Mouse (Mus musculus) E14TG2a.4 (cell line): Measurements from ENCODE around the gene Cemip2.

Experiments
- H3K27me3 ChIP-seq: 2 replicates; pipeline ENCODE4 v1.6.1; 2014; ENCODE audit warnings: low read length, control low read depth; ENCODE audit not compliant: insufficient read depth
- H3K36me3 ChIP-seq: 2 replicates; pipeline ENCODE4 v1.6.1; 2014; ENCODE audit warnings: low read length, control low read depth; ENCODE audit not compliant: insufficient read depth
- H3K4me1 ChIP-seq: replicated peaks from 2 replicates; pipeline ENCODE4 v1.6.1; 2014; ENCODE audit warnings: low read depth, low read length, control low read depth
- H3K4me3 ChIP-seq: replicated peaks from 2 replicates; pipeline ENCODE4 v1.5.1; 2014; ENCODE audit warnings: mild to moderate bottlenecking, low read length
- H3K9me3 ChIP-seq: 2 replicates; pipeline ENCODE4 v1.6.1; 2014; ENCODE audit warnings: low read length, control low read depth
- CTCF ChIP-seq: conservative IDR thresholded peaks from 2 replicates; pipeline ENCODE4 v1.5.1; 2014; ENCODE audit warnings: low read length
- NANOG ChIP-seq: IDR thresholded peaks from 2 replicates; pipeline ENCODE4 v1.6.1; 2014; ENCODE audit warnings: borderline replicate concordance, low read length, mixed read lengths
- POU5F1 ChIP-seq: IDR thresholded peaks from 2 replicates; pipeline ENCODE4 v1.6.1; 2014; ENCODE audit warnings: low read length, borderline replicate concordance

Gene Cemip2

DNA sequence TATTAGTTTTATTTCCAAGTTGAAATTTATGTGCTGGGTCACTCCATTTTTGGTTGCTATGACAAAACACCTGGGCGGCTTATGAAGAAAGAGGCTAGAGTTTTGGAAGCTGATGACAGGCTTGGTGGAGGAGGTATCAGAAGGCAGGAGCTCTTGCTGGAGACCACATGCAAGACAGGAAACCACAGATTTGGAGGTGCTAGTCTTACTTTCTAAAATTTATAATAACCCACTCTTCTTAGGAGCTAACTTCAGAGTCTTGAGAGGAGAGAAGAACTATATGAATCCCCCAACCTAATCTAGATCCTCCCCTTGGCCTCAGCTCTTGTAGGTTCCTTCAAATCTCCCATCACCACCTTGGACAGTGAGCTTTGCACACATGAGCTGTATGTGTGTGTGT is 6.6 kb upstream of the Cemip2 start:
- Histone ChIP-seq H3K9me3 (no peaks in the 10 kb centered on the region), H3K27me3 (peaks cover 7% of the 10 kb centered on the region; the same call in 1 of the 2 replicates), H3K4me1 (peaks cover 33% of the 10 kb centered on the region), H3K4me3 (no peak overlapping the region), H3K36me3 (no peaks in the 10 kb centered on the region)
- TF ChIP-seq CTCF: no peak

DNA sequence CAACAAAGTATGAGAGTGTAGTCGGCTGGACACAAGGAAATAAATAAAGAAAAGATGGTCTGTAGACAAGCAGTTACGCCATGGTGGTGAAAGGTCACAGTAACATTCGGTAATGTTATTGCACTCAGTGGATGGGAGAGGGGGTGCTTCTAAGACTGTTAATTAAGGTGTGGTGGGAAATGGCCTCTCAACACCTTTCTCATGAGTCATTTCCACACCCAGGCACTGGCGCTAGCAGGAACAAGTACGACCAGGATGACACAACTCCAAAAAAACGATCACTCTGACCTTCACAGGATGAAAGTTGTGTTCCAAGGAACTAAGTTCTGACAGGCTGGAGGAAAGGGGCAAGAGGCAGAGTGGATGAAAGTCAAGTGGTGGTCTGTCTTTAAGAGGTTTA is 4.5 kb upstream of the Cemip2 start:
- Histone ChIP-seq H3K9me3 (no peaks in the 10 kb centered on the region), H3K4me1 (peaks cover 30% of the 10 kb centered on the region), H3K27me3 (peaks cover 8% of the 10 kb centered on the region; the same call in 1 of the 2 replicates), H3K36me3 (no peaks in the 10 kb centered on the region), H3K4me3 (0 out of 2 replicates have a peak overlapping the region, but pooled peaks have one; percentile 5)
- TF ChIP-seq CTCF (no peak), NANOG (peak; percentile 58; the same call in 1 of the 2 replicates)

DNA sequence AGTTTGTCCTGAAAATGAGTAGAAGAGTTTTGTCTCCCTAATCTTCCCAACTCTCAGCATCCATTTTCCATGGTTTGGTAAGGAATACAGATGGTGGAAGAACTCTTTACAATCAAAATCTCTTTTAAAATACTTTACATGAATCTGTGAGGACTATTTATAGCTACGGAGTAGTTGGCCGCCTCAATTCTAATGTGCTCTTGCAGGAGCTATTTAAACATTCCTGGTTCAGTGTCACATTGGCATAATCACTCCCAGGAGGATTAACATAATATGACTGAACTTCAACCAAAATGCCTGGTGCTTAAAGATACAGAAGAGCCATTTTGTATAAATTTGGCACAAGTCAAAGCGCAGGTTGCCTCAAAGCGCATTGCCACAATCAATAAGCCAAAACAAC is 2.5 kb upstream of the Cemip2 start:
- H3K9me3 ChIP-seq: no peaks in the 10 kb centered on the region
- peaks cover 40% of the 10 kb centered on the region for H3K4me1 ChIP-seq
- TF ChIP-seq CTCF (no peak), POU5F1 (no peak), NANOG (no peak)
- no peak overlapping the region for H3K4me3 ChIP-seq
- peaks cover 8% of the 10 kb centered on the region; the same call in 1 of the 2 replicates for H3K27me3 ChIP-seq
- peaks cover 7% of the 10 kb centered on the region for H3K36me3 ChIP-seq

DNA sequence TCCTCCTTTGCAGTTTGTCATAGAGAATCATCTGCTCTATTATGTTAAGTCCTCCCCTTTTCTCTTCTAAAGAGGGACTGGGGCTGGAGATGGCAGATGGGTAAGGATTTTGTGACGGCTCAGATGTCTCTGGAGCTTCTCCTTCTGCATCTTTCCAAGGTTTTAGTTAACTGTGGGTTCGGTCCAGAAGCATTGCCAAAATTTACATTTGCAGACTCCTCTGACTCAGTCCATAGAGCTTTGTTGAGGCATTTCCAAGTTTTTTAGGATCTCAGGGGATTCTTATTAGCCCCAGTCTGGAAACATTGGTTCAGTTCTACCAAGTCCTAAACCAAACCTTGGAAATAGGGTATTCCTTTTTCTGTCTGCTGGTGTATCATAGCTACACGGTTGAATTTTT is 1.5 kb upstream of the Cemip2 start:
- peaks cover 50% of the 10 kb centered on the region for H3K4me1 ChIP-seq
- H3K9me3 ChIP-seq: no peaks in the 10 kb centered on the region
- TF ChIP-seq NANOG: no peak
- TF ChIP-seq POU5F1: no peak
- no peak for TF ChIP-seq CTCF

DNA sequence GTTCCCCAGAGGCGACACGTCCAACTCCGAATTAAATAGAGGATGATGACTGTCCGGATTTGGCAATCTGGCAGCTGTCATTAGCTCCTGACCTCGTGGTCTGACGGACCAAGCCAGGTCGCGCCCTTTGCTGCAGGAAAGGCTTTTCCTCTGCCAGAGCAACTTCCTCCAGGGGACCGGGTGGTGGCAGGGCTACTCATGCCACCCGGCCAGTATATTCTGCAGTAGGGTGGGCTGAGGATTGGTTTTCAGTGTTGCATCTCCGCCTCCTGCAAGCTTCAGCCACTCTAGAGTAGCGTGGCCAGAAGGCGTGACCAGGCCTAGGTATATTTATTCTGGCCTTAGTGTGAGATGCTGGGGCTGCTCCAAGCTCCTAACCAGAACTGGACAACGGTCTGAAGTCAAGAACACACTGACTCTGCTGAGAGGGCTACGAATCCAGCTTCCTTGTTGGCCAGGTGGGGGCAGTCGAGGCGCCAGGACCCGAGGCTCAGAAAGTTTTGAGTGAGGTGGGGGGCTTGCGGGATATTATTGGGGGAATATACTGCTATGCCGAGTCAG is 891 bp upstream of the Cemip2 start:
- Histone ChIP-seq H3K27me3 (peaks cover 8% of the 10 kb centered on the region; the same call in 1 of the 2 replicates), H3K36me3 (peaks cover 23% of the 10 kb centered on the region), H3K9me3 (no peaks in the 10 kb centered on the region), H3K4me1 (peaks cover 56% of the 10 kb centered on the region), H3K4me3 (peak overlapping the region; percentile 52; the same call in 1 of the 2 replicates)
- peak; percentile 50 for TF ChIP-seq CTCF
- no peak for TF ChIP-seq NANOG

More for the DNA sequence above, 1.5 kb upstream of the Cemip2 start:
- peak overlapping the region; percentile 52; the same call in 1 of the 2 replicates for H3K4me3 ChIP-seq
- H3K36me3 ChIP-seq: peaks cover 17% of the 10 kb centered on the region
- peaks cover 8% of the 10 kb centered on the region; the same call in 1 of the 2 replicates for H3K27me3 ChIP-seq

DNA sequence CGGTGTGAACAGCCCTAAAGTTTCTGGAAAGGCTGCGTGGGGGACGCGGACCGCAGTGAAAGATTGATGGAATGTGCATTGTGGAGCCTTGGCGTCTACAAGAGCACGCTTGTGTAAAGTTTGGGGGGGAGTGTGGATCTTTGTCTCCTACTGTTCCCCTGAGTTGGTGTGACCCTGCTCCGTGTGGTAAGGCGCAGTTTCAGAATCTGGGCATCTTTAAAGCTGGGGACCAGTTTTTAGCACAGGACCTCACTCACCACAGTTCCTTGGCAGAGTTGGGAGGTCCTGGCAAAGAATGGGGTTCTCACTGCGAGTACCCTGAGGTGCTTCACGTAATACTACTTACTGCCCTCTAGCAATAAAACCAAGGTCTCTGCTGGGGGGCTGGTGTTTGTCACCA is 964 bp downstream of the Cemip2 start:
- Histone ChIP-seq H3K27me3 (peaks cover 8% of the 10 kb centered on the region; the same call in 1 of the 2 replicates), H3K4me3 (peak overlapping the region; percentile 98), H3K9me3 (no peaks in the 10 kb centered on the region), H3K36me3 (peaks cover 31% of the 10 kb centered on the region), H3K4me1 (peaks cover 66% of the 10 kb centered on the region)
- TF ChIP-seq CTCF (no peak), NANOG (no peak), POU5F1 (no peak)

DNA sequence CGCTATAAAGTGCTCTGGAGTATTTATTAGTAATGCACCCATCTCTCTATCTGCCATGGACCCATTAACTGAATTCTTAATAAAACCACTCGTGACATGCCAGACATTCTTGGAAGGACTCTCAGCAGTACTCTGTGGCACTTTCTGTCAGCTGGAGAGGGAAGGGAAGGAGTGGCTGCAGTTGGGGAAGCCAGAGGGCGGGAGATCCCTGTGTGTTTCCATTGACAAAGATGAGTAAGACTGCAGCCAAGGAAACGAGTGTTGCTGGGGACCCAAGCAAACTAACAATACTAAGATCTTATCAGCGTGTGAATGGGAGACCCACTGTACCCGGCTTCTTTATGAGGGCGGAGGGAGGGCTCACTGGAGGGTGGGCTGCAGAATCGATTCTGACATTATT is 2.5 kb downstream of the Cemip2 start:
- Histone ChIP-seq H3K4me1 (peaks cover 75% of the 10 kb centered on the region), H3K9me3 (no peaks in the 10 kb centered on the region), H3K4me3 (peak overlapping the region; percentile 98), H3K36me3 (peaks cover 31% of the 10 kb centered on the region), H3K27me3 (peaks cover 8% of the 10 kb centered on the region; the same call in 1 of the 2 replicates)
- no peak for TF ChIP-seq CTCF
- no peak for TF ChIP-seq NANOG
- no peak for TF ChIP-seq POU5F1

DNA sequence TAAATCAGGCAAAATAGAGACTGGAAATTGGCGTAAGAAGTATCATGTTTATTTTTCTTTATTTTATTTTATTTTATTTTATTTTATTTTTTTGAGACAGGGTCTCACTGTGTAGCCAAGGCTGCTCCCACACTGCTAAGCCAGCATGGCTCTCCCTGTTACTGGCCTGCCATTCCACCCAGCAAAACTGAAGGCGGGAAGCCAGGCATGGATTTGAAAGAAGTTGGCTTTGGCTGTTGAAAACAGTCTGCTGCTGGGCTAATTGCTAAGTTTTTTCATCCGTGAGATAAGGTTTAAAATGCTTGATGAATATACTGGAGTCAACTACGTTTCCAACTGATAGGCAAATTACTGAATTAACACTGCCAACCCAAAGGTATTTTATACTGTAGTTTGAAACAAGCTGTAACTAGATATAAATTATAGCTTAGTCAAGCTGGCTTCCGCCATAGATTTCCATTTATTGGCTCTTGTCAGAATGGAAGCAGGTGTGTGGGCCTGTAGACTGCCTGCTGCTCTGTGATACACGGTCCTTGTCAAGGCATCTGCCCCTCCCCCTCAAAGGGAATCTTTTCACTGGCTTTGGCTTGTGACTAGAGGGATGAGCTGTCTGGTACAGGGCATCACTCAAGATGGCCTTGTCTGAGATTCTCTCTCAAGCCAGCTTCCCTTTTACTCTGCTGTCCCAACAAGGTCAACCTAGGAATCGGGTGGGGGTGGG is 3.1 kb downstream of the Cemip2 start:
- Histone ChIP-seq H3K27me3 (peaks cover 4% of the 10 kb centered on the region; the same call in 1 of the 2 replicates), H3K36me3 (peaks cover 31% of the 10 kb centered on the region), H3K4me3 (peak overlapping the region; percentile 98), H3K9me3 (no peaks in the 10 kb centered on the region), H3K4me1 (peaks cover 80% of the 10 kb centered on the region)
- TF ChIP-seq NANOG (no peak), POU5F1 (no peak), CTCF (no peak)
